Mouse (Mus musculus) layer of hippocampus, adult 8-10 months (tissue): ENCODE measurements around the gene 6330409D20Rik. TPM values are rescaled to one million over a fixed set of nuclear protein-coding genes. Genes with fewer than 3 reads are reported as not detected.

Source experiments
- DNase-seq, 2 experiments: peaks; one replicate each; pipeline ENCODE4 v3.0.0; 2022; ENCODE audit warnings: low spot score in 2 of 2
- total RNA-seq, 4 experiments: library from RNA; stranded (reverse); gene quantifications; 2 replicates each; pipeline ENCODE4 v1.2.4; 2022

The 6330409D20Rik gene
- total RNA-seq, 4 experiments from 2014 or later: 0.92 to 2.1 (median 1.5) TPM

- DNase-seq: peak; percentile 96 to 97
These were observed 16.4 kb upstream of the 6330409D20Rik start, which contains the start of gene Tor2a for GRCm38 (mm10) chr2:32757056-32757845. Gene Tor2a, plus strand, starts transcription at chr2:32757234.

- no peak for DNase-seq
These were observed 15.8 kb upstream of the 6330409D20Rik start for GRCm38 (mm10) chr2:32756674-32757055.

- no peak for DNase-seq
These were observed 11.4 kb upstream of the 6330409D20Rik start for GRCm38 (mm10) chr2:32752181-32752580.

- DNase-seq: no peak
These were observed 10.8 kb upstream of the 6330409D20Rik start for GRCm38 (mm10) chr2:32751665-32752033.

GRCm38 (mm10) chr2:32750887-32751664 is 10.3 kb upstream of the 6330409D20Rik start:
- DNase-seq: no peak

- no peak for DNase-seq
These were observed 9.4 kb upstream of the 6330409D20Rik start for GRCm38 (mm10) chr2:32750199-32750598.

GRCm38 (mm10) chr2:32749082-32749481 is 8.3 kb upstream of the 6330409D20Rik start:
- no peak for DNase-seq

- DNase-seq: no peak
These were observed 3.6 kb upstream of the 6330409D20Rik start for GRCm38 (mm10) chr2:32744272-32744982.

- DNase-seq: peak; percentile 79
These were observed 1.3 kb upstream of the 6330409D20Rik start for GRCm38 (mm10) chr2:32742173-32742531.

- no peak for DNase-seq
These were observed 707 bp upstream of the 6330409D20Rik start for GRCm38 (mm10) chr2:32741273-32742172.

- DNase-seq: no peak
These were observed 1.5 kb downstream of the 6330409D20Rik start for GRCm38 (mm10) chr2:32739311-32739710.

GRCm38 (mm10) chr2:32737008-32737407 is 3.8 kb downstream of the 6330409D20Rik start:
- DNase-seq: no peak

- DNase-seq: no peak
These were observed 4.4 kb downstream of the 6330409D20Rik start for GRCm38 (mm10) chr2:32736306-32736829.

- DNase-seq: no peak
These were observed 5.9 kb downstream of the 6330409D20Rik start for GRCm38 (mm10) chr2:32734933-32735332.

GRCm38 (mm10) chr2:32734480-32734879 is 6.3 kb downstream of the 6330409D20Rik start:
- no peak for DNase-seq

GRCm38 (mm10) chr2:32732695-32733094 is 8.1 kb downstream of the 6330409D20Rik start:
- no peak for DNase-seq

- no peak for DNase-seq
These were observed 8.9 kb downstream of the 6330409D20Rik start for GRCm38 (mm10) chr2:32731911-32732310.

- no peak for DNase-seq
These were observed 10.0 kb downstream of the 6330409D20Rik start for GRCm38 (mm10) chr2:32730854-32731253.

- no peak for DNase-seq
These were observed 11.3 kb downstream of the 6330409D20Rik start for GRCm38 (mm10) chr2:32729547-32729946.

- DNase-seq: no peak
These were observed 12.4 kb downstream of the 6330409D20Rik start for GRCm38 (mm10) chr2:32728463-32728862.

- peak; percentile 74 to 85 for DNase-seq
These were observed 13.4 kb downstream of the 6330409D20Rik start for GRCm38 (mm10) chr2:32727435-32727834.
